Mouse (Mus musculus) kidney, embryonic 15.5 days (tissue): ENCODE measurements around the gene Ppp1r1b. TPM values are rescaled to one million over a fixed set of nuclear protein-coding genes. Genes with fewer than 3 reads are reported as not detected.

Experiments used
- ATAC-seq: fragments of 200-750 bp; cut with Nextera tagmentation; replicated peaks from 2 replicates; pipeline ENCODE4 v1.8.0; 2017; ENCODE audit warnings: moderate TSS enrichment; ENCODE audit not compliant: low FRiP score
- H3K27ac ChIP-seq: fragments of 300-500 bp; sonication (generic); 2 replicates; pipeline ENCODE4 v1.5.1; 2015; ENCODE audit warnings: mild to moderate bottlenecking, inconsistent platforms
- H3K27me3 ChIP-seq: fragments of 300-500 bp; sonication (generic); 2 replicates; pipeline ENCODE4 v1.6.1; 2015; ENCODE audit warnings: inconsistent platforms
- H3K36me3 ChIP-seq: fragments of 300-500 bp; sonication (generic); 2 replicates; pipeline ENCODE4 v1.6.1; 2015; ENCODE audit warnings: inconsistent platforms
- H3K4me1 ChIP-seq: fragments of 300-500 bp; sonication (generic); 2 replicates; pipeline ENCODE4 v1.6.1; 2015; ENCODE audit warnings: inconsistent platforms
- H3K4me2 ChIP-seq: fragments of 300-500 bp; sonication (generic); 2 replicates; pipeline ENCODE4 v1.6.1; 2015; ENCODE audit warnings: moderate library complexity, mild to moderate bottlenecking, inconsistent platforms
- H3K4me3 ChIP-seq: fragments of 300-500 bp; sonication (generic); replicated peaks from 2 replicates; pipeline ENCODE4 v1.5.1; 2015; ENCODE audit warnings: mild to moderate bottlenecking, inconsistent platforms
- H3K9ac ChIP-seq: fragments of 300-500 bp; sonication (generic); 2 replicates; pipeline ENCODE4 v1.6.1; 2015; ENCODE audit warnings: mild to moderate bottlenecking, inconsistent platforms
- H3K9me3 ChIP-seq: fragments of 300-500 bp; sonication (generic); replicated peaks from 2 replicates; pipeline ENCODE4 v1.6.1; 2016; ENCODE audit warnings: inconsistent platforms
- WGBS: fragments of 180-500 bp; shearing (Covaris S2); methylation state at CpG from one replicate; pipeline ENCODE4 v1.1.7; 2015; ENCODE audit warnings: mixed read lengths; 5-methylcytosine and 5-hydroxymethylcytosine counted together
- polyA plus RNA-seq: library from polyadenylated mRNA; unstranded; fragments of >200 nt; fragmentation: Nextera tagmentation; extraction: Ambion mirVana; gene quantifications from 2 replicates; pipeline ENCODE4 v1.2.1, GENCODE M21; 2015

Ppp1r1b gene
- polyA plus RNA-seq, 1 experiment from 2014 or later = 2.8 TPM

DNA sequence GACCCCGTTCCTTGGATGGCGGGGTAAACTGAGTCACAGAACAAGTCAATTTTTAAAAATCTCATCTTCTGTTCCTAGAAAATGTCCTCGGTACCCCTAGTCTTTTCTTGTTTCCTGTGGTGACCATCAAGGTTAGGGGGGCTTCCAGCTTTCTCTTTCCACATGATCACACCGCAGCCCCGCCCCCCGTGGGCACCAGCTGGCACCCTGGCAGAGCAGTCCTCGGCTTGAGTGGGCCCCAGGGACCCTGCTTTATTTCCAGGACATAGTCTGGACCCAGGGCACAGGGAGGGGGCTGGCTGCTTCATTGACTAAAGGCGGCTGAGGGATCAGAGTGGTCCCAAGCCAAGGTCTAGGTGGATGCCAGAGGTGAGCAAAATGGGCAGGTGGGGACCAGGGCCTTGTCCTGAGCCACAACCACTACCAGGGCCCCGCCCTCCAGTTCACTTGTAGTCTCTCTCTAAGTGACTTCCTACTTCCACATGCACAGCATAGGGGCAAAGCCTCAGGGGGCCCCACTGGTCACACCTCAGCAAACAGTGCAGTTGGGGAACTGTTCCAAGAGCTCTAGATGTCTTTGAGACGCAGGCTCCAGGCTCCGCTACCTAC is 8.4 kb upstream of the Ppp1r1b start:
- Histone ChIP-seq H3K4me2 (peak overlapping the region; percentile 92), H3K36me3 (no peaks in the 10 kb centered on the region), H3K9ac (peak overlapping the region; percentile 21; the same call in 1 of the 2 replicates), H3K27me3 (peaks cover 83% of the 10 kb centered on the region), H3K4me1 (peaks cover 38% of the 10 kb centered on the region), H3K9me3 (no peaks in the 10 kb centered on the region), H3K27ac (no peak overlapping the region), H3K4me3 (peak overlapping the region; percentile 52)
- 11% methylated on average over 11 of the region's 11 CpGs for WGBS
- ATAC-seq = no peak

DNA sequence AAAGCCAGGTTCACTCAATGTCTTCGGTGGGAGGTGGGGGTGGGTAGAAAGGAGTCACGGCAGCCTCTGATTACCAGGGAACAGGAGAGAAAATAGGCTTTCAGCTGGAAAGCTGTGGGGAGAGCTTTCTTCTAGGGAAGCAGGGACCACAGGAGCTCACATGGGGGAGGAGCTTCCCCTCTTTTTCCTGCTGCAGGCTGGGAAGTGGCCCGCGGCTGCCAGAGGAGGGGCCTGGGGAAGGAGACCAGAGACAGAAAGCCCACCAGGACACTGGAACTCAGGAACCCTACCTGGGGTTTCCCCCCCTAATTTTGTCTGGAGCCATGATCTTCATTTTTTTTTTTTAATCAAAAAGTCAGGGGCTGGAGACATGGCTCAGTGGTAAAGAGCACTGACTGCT is 7.6 kb upstream of the Ppp1r1b start:
- H3K36me3 ChIP-seq = no peaks in the 10 kb centered on the region
- no peak overlapping the region for H3K4me2 ChIP-seq
- ATAC-seq = no peak
- WGBS = 6% methylated on average over 4 of the region's 4 CpGs
- H3K27ac ChIP-seq = no peak overlapping the region
- H3K4me3 ChIP-seq = no peak overlapping the region
- peaks cover 82% of the 10 kb centered on the region for H3K27me3 ChIP-seq
- H3K4me1 ChIP-seq = peaks cover 42% of the 10 kb centered on the region
- no peaks in the 10 kb centered on the region for H3K9me3 ChIP-seq
- no peak overlapping the region for H3K9ac ChIP-seq

DNA sequence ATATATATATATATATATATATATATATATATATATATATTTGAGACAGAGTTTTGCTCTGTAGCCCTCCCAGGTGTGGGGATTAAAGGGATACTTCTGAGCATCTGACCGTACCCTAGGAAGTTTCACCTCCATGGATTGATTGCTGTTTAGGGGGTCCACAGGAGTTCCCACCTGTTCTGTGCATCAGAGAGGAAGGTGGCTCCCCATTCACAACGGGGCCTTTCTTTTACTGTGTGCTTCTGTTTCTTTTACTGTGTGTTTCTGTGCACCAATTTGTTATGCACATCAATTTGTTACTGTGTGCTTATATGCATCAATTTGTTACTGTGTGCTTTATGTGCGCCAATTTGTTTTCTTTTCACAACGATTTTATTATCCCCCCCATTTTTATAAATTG is 7.0 kb upstream of the Ppp1r1b start:
- no peak for ATAC-seq
- H3K36me3 ChIP-seq = no peaks in the 10 kb centered on the region
- H3K4me3 ChIP-seq = no peak overlapping the region
- peaks cover 44% of the 10 kb centered on the region for H3K4me1 ChIP-seq
- no peak overlapping the region for H3K27ac ChIP-seq
- no peak overlapping the region for H3K9ac ChIP-seq
- H3K27me3 ChIP-seq = peaks cover 81% of the 10 kb centered on the region
- H3K4me2 ChIP-seq = no peak overlapping the region
- no peaks in the 10 kb centered on the region for H3K9me3 ChIP-seq
- 60% methylated on average over 4 of the region's 4 CpGs for WGBS

DNA sequence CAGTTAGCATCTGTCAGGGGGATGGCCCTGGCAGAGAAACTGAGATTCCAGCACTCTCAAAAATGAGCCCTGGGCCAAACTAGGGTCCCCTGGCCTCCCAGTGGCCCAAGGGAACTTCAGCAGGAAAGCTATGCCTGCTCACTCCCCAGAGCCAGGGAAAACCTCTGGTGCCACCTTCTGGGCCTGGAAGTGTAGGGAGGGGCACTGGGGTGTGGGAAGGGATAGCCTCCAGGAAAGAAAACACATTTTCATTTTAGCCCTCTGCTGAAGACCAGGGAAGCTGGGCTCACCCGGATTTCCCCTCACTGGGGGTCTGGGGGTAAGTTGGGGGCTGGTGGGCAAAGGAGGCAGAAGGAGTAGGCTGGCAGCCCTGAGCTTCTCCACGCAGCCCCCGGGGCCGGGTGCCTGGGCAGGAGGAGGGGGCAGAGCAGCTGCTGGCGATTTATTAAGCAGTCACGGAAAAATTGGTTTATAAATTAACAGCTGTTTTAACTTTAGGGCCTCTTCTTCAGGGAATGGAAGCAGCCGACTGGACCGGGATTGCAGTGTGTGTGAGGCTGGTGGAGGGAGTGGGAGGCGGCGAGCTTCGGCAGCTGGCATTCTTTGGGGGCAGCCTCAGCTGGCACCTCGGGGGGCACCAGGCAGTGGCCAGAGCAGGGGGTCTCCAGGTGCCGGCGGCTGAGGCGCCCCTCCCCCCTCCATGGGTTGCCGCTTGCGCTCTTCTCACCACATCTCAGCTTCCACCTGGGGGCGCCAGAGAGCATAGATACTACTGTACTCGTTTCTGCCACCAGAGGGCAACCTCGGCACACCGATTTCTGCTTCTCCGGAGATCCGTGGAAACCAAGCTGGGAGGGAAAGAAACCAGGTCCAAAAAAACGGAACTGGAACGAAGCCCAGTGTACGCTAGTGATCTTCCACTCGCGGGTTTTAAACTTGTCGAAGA is 5.9 kb upstream of the Ppp1r1b start:
- Histone ChIP-seq H3K9me3 (no peaks in the 10 kb centered on the region), H3K27me3 (peaks cover 81% of the 10 kb centered on the region), H3K27ac (peak overlapping the region; percentile 82), H3K36me3 (no peaks in the 10 kb centered on the region), H3K4me2 (peak overlapping the region; percentile 79), H3K4me3 (peak overlapping the region; percentile 45), H3K4me1 (peaks cover 45% of the 10 kb centered on the region), H3K9ac (peak overlapping the region; percentile 40)
- 2% methylated on average over 29 of the region's 29 CpGs for WGBS
- ATAC-seq = peak; percentile 61

DNA sequence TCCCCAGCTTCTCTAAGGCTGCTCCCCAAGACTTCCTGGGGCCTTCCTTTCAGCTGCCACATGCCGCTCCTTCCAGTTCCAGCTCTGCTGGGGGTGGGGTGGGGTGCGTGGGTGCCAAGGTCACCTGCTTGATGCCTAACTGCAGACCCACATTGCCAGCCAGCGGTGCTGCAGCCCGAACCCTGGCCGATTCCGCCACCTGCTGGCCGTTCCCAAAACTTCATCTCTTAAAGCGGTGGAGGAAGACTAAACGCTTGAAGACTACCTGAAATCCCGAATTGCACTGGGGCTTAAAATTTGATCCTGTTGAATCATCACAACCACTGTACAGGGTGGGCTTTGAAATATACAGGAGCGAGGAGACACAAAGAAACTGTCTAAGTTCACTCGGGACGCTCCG is 3.0 kb upstream of the Ppp1r1b start:
- under 1% methylated on average over 14 of the region's 14 CpGs for WGBS
- H3K4me3 ChIP-seq = peak overlapping the region; percentile 27
- H3K27me3 ChIP-seq = peaks cover 81% of the 10 kb centered on the region
- H3K27ac ChIP-seq = no peak overlapping the region
- no peaks in the 10 kb centered on the region for H3K9me3 ChIP-seq
- H3K4me2 ChIP-seq = peak overlapping the region; percentile 56
- no peak overlapping the region for H3K9ac ChIP-seq
- no peak for ATAC-seq
- H3K4me1 ChIP-seq = peaks cover 43% of the 10 kb centered on the region
- H3K36me3 ChIP-seq = no peaks in the 10 kb centered on the region

DNA sequence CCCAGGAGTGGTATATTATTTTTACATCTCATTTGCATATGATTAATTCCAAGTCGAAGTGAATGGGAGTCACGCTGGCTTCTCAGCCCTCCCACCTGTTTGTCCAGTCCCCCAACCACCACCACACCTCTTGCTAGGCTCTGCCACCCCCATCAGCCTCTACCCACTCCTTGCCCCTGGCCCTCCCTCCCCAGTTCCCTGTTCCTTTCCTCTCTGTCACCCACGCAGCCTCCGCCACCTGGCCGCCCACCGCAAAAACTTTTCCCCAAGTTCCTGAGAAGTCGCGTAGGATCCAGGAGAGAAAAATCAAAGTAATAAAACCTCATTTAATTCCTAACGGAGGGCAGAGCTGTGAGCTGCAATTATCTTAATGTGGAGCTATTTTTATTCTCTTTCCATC is 2.0 kb upstream of the Ppp1r1b start:
- Histone ChIP-seq H3K9ac (no peak overlapping the region), H3K4me1 (peaks cover 43% of the 10 kb centered on the region), H3K4me3 (no peak overlapping the region), H3K9me3 (no peaks in the 10 kb centered on the region), H3K27ac (no peak overlapping the region), H3K27me3 (peaks cover 83% of the 10 kb centered on the region), H3K4me2 (no peak overlapping the region), H3K36me3 (no peaks in the 10 kb centered on the region)
- WGBS = 7% methylated on average over 9 of the region's 9 CpGs
- no peak for ATAC-seq

DNA sequence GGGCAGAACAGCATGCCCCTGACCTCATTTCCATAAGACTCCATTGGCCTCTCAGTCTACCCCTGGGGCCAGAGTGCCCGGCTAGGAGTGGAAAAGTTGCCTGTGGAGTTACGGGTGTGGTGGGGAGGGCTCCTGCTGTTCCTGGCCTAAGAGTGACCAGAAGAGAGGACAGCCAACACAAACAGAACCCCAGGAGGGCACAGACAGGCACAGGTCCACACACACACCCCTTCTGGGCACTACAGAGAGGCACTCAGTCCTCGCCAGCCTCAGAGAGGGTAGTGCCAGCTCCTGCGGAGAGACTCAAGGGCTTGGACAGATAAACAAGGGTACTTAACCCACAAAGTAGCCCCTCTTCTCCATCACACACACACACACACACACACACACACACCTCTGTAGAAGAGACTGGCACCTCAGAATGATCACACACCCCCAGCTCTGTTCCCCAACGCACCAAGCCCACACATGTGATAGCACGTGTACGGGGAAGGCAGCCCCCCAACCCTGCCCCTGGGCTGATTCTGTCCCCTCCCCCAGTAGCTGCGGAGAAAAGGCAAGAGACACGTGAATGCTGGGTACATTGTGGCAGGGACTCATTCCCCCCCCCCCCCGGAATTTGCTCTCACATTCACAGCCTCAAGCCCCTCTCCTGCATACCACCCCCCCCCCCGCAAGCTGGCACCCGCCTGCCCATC is 670 bp upstream of the Ppp1r1b start:
- ATAC-seq = no peak
- H3K27me3 ChIP-seq = peaks cover 85% of the 10 kb centered on the region

DNA sequence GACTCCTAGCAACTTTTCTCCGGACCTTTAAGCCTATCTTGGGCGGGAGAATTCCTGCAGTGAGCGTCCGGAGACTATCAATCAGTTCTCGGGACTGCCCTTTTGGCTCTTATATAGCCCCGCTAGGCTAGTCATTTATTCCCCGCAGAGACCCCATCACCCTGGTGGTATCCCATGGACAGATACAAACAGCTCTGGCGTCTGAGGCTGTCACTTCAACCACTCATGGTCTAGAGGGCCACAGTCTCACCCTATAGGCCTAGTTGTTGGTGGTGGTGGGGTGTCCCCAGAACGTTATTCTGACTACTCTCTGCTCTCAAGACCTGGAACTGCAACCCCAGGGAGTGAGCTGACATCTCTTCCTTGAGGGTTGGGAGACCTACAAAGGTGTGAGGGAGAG is 1.1 kb downstream of the Ppp1r1b start:
- WGBS = 8% methylated on average over 9 of the region's 9 CpGs
- no peak for ATAC-seq
- Histone ChIP-seq H3K27ac (no peak overlapping the region), H3K9ac (no peak overlapping the region), H3K4me1 (peaks cover 36% of the 10 kb centered on the region), H3K4me2 (peak overlapping the region; percentile 97), H3K27me3 (peaks cover 94% of the 10 kb centered on the region), H3K4me3 (peak overlapping the region; percentile 50), H3K9me3 (no peaks in the 10 kb centered on the region), H3K36me3 (no peaks in the 10 kb centered on the region)

More for the DNA sequence above, 670 bp upstream of the Ppp1r1b start:
- Histone ChIP-seq H3K4me3 (peak overlapping the region; percentile 50; the same call in 1 of the 2 replicates), H3K9ac (no peak overlapping the region), H3K27ac (no peak overlapping the region), H3K9me3 (no peaks in the 10 kb centered on the region), H3K4me1 (peaks cover 31% of the 10 kb centered on the region), H3K4me2 (peak overlapping the region; percentile 97), H3K36me3 (no peaks in the 10 kb centered on the region)
- 7% methylated on average over 10 of the region's 12 CpGs for WGBS

DNA sequence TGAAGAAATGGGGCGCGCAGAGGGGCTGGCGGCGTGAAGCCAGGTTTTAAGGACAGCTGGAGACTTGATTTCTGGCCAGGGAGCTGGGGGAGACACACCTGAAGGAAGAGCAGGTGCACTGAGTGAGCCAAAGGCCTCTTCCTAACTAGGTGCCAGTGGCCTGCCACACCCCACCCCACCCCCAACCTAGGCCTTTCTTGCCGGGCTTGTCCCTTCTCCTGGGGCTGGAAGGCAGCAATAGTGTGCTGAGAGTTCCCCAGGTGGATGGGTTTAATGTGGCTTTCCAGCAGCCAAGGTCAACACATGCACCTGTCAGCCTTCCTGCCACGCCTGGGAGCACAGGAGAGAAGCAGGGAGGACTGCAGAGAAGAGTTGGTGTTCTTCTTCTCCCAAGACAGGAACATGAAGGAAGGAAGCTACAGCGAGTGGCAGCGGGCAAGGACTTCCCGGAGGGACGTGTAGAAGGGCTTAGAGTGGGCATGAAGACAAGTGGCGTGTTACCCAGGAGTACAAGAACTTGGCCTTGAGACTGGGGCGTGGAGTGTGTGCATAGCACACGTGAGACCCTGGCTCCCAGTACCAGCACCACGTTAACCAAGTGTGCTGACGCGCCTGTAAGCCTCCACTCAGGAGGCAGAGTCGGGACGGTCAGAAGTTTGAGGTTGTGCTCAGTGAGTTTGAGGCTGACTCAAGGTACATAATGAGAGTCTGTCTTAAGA is 4.2 kb downstream of the Ppp1r1b start:
- Histone ChIP-seq H3K27me3 (peaks cover 72% of the 10 kb centered on the region), H3K9me3 (no peaks in the 10 kb centered on the region), H3K4me2 (no peak overlapping the region), H3K9ac (no peak overlapping the region), H3K4me1 (peaks cover 48% of the 10 kb centered on the region), H3K4me3 (no peak overlapping the region), H3K27ac (no peak overlapping the region), H3K36me3 (no peaks in the 10 kb centered on the region)
- no peak for ATAC-seq
- 78% methylated on average over 18 of the region's 18 CpGs for WGBS

DNA sequence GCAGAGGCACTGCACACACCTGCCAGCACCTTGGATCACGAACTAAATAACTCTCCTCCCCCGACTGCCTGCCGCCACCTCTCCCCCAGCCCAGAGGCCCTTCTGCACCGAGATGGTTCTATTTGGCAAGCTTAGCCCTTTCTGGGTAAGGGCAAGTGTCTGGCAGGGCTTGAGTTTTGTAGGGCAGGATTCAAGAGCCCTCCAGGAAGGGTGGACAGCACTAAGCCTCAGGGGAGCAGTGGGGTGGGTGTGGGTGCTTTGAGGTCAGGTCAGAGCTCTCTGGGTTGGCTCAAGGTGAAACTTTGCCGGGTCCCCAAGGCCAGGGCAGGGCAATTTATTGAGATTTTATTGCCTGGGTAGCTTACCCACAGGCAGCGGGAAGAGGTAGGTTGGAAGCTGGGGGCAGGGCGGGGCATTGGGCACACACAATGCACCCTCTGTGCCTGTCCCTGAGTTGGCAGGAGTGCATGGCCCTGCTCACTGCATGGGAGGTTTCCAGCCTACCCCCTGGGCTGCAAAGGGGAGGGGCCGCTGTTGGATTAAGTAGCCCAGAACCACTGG is 5.5 kb downstream of the Ppp1r1b start:
- no peaks in the 10 kb centered on the region for H3K36me3 ChIP-seq
- H3K27me3 ChIP-seq = peaks cover 59% of the 10 kb centered on the region
- H3K4me3 ChIP-seq = no peak overlapping the region
- no peak overlapping the region for H3K9ac ChIP-seq
- H3K4me1 ChIP-seq = peaks cover 40% of the 10 kb centered on the region
- no peak overlapping the region for H3K4me2 ChIP-seq
- H3K9me3 ChIP-seq = no peaks in the 10 kb centered on the region
- no peak for ATAC-seq
- H3K27ac ChIP-seq = 0 out of 2 replicates have a peak overlapping the region, but pooled peaks have one; percentile 11
- 26% methylated on average over 8 of the region's 8 CpGs for WGBS

DNA sequence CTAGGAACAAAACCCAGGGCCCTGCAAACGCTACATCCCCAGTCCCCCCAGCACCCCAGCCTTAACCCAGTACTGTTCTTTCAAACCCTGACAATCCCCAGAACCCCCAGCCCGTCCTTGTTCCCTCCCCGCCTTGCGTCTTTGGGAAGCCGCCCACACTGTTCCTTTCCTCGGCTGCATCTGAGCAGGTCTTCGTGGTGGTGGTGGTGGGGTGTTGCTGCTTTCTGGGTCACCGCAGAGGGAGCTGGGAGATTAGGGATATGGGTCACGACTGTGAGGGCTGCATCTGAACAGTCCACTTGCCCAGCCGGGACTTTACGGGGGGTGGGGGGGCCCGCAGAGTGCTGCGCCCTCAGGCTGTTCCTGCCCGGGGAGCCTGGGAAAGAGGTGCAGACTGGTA is 6.2 kb downstream of the Ppp1r1b start:
- no peak overlapping the region for H3K4me2 ChIP-seq
- no peak overlapping the region for H3K27ac ChIP-seq
- no peaks in the 10 kb centered on the region for H3K9me3 ChIP-seq
- H3K27me3 ChIP-seq = peaks cover 52% of the 10 kb centered on the region
- peaks cover 41% of the 10 kb centered on the region for H3K4me1 ChIP-seq
- no peak for ATAC-seq
- 64% methylated on average over 14 of the region's 14 CpGs for WGBS
- no peak overlapping the region for H3K4me3 ChIP-seq
- no peaks in the 10 kb centered on the region for H3K36me3 ChIP-seq
- H3K9ac ChIP-seq = no peak overlapping the region
